Mouse (Mus musculus): Measurements from ENCODE around the gene Hddc3. TPM values are rescaled to one million over a fixed set of nuclear protein-coding genes. Genes with fewer than 3 reads are reported as not detected.
"Not testable (repeated sequence)": the region's sequence is repeated elsewhere in the genome, so short reads cannot be mapped to it uniquely, and the experiment has no call there.

Gene Hddc3
- polyA plus RNA-seq, 1 experiment from 2014 or later, result 8.5 TPM

GRCm38 (mm10) chr7:80392119-80392518 is 49.2 kb downstream of the Hddc3 start:
- WGBS, result 90% methylated on average over 15 of the region's 15 CpGs
- TF ChIP-seq EP300 (IDR thresholded peaks at IDR 0.05) (no peak), CTCF (IDR thresholded peaks at IDR 0.05) (no peak)
- H3K27me3 ChIP-seq (replicated peaks; ENCODE audit: insufficient read depth, low read length), result no peaks in the 10 kb centered on the region

GRCm38 (mm10) chr7:80394600-80394999 is 51.7 kb downstream of the Hddc3 start:
- peaks cover 59% of the 10 kb centered on the region for H3K36me3 ChIP-seq (ENCODE audit: insufficient read depth, low read length)
- ATAC-seq (no peak), DNase-seq (ENCODE audit: low spot score) (no peak)
- H3K27me3 ChIP-seq (replicated peaks; ENCODE audit: insufficient read depth, low read length), result no peaks in the 10 kb centered on the region
- H3K9me3 ChIP-seq (ENCODE audit: low read length), result no peaks in the 10 kb centered on the region
- no peak overlapping the region for H3K4me3 ChIP-seq (ENCODE audit: low read depth, low read length)
- H3K4me2 ChIP-seq (replicated peaks; ENCODE audit: low read depth, low read length), result no peak overlapping the region
- no peaks in the 10 kb centered on the region for H3K4me1 ChIP-seq (ENCODE audit: insufficient read depth, low read depth, low read length)
- H3K27ac ChIP-seq (ENCODE audit: low read length), result no peak overlapping the region
- TF ChIP-seq CTCF (IDR thresholded peaks at IDR 0.05), result no peak
- TF ChIP-seq EP300 (IDR thresholded peaks at IDR 0.05), result no peak
- WGBS, result 73% methylated on average over 4 of the region's 4 CpGs
- no peak overlapping the region for H3K9ac ChIP-seq (replicated peaks; ENCODE audit: low read depth)

More at GRCm38 (mm10) chr7:80392119-80392518, 49.2 kb downstream of the Hddc3 start:
- Histone ChIP-seq H3K9ac (replicated peaks; ENCODE audit: low read depth) (no peak overlapping the region), H3K9me3 (ENCODE audit: low read length) (no peaks in the 10 kb centered on the region), H3K4me3 (ENCODE audit: low read depth, low read length) (no peak overlapping the region), H3K36me3 (ENCODE audit: insufficient read depth, low read length) (peaks cover 57% of the 10 kb centered on the region), H3K4me2 (replicated peaks; ENCODE audit: low read depth, low read length) (no peak overlapping the region), H3K4me1 (ENCODE audit: insufficient read depth, low read depth, low read length) (no peaks in the 10 kb centered on the region; the same call in 1 of the 2 replicates), H3K27ac (ENCODE audit: low read length) (no peak overlapping the region)
- ATAC-seq (no peak), DNase-seq (ENCODE audit: low spot score) (no peak)

- peak; percentile 58 for TF ChIP-seq CTCF (IDR thresholded peaks at IDR 0.05)
- 69% methylated on average over 4 of the region's 4 CpGs for WGBS
- not testable (repeated sequence) for DNase-seq (ENCODE audit: low spot score); H3K4me2 ChIP-seq (replicated peaks; ENCODE audit: low read depth, low read length); H3K27ac ChIP-seq (ENCODE audit: low read length); H3K9ac ChIP-seq (replicated peaks; ENCODE audit: low read depth); H3K4me3 ChIP-seq (ENCODE audit: low read depth, low read length); ATAC-seq; H3K27me3 ChIP-seq (replicated peaks; ENCODE audit: insufficient read depth, low read length); H3K9me3 ChIP-seq (ENCODE audit: low read length)
- H3K4me1 ChIP-seq (ENCODE audit: insufficient read depth, low read depth, low read length), result peaks cover 16% of the 10 kb centered on the region; the same call in 1 of the 2 replicates
- H3K36me3 ChIP-seq (ENCODE audit: insufficient read depth, low read length), result peaks cover 46% of the 10 kb centered on the region
Measured at GRCm38 (mm10) chr7:80396427-80396826, 53.5 kb downstream of the Hddc3 start.

- no peaks in the 10 kb centered on the region for H3K9me3 ChIP-seq (ENCODE audit: low read length)
- H3K9ac ChIP-seq (replicated peaks; ENCODE audit: low read depth), result no peak overlapping the region
- no peak overlapping the region for H3K27ac ChIP-seq (ENCODE audit: low read length)
- H3K4me2 ChIP-seq (replicated peaks; ENCODE audit: low read depth, low read length), result no peak overlapping the region
- no peaks in the 10 kb centered on the region for H3K27me3 ChIP-seq (replicated peaks; ENCODE audit: insufficient read depth, low read length)
- 91% methylated on average over 9 of the region's 9 CpGs for WGBS
- H3K4me3 ChIP-seq (ENCODE audit: low read depth, low read length), result no peak overlapping the region
- peaks cover 32% of the 10 kb centered on the region; the same call in 1 of the 2 replicates for H3K36me3 ChIP-seq (ENCODE audit: insufficient read depth, low read length)
- no peak for DNase-seq (ENCODE audit: low spot score)
- TF ChIP-seq CTCF (IDR thresholded peaks at IDR 0.05) (no peak), EP300 (IDR thresholded peaks at IDR 0.05) (no peak)
- no peak for ATAC-seq
- H3K4me1 ChIP-seq (ENCODE audit: insufficient read depth, low read depth, low read length), result peaks cover 18% of the 10 kb centered on the region; the same call in 1 of the 2 replicates
Measured at GRCm38 (mm10) chr7:80397986-80398385, 55.1 kb downstream of the Hddc3 start.

- H3K36me3 ChIP-seq (ENCODE audit: insufficient read depth, low read length), result peaks cover 23% of the 10 kb centered on the region; the same call in 1 of the 2 replicates
- no peak overlapping the region for H3K4me2 ChIP-seq (replicated peaks; ENCODE audit: low read depth, low read length)
- H3K27me3 ChIP-seq (replicated peaks; ENCODE audit: insufficient read depth, low read length), result no peaks in the 10 kb centered on the region
- no peak overlapping the region for H3K4me3 ChIP-seq (ENCODE audit: low read depth, low read length)
- ATAC-seq (no peak), DNase-seq (ENCODE audit: low spot score) (no peak)
- peaks cover 22% of the 10 kb centered on the region; the same call in 1 of the 2 replicates for H3K4me1 ChIP-seq (ENCODE audit: insufficient read depth, low read depth, low read length)
- no peak for TF ChIP-seq CTCF (IDR thresholded peaks at IDR 0.05)
- TF ChIP-seq EP300 (IDR thresholded peaks at IDR 0.05), result no peak
- 71% methylated on average over 9 of the region's 9 CpGs for whole genome bisulfite sequencing
- no peaks in the 10 kb centered on the region for H3K9me3 ChIP-seq (ENCODE audit: low read length)
- no peak overlapping the region for H3K27ac ChIP-seq (ENCODE audit: low read length)
- no peak overlapping the region for H3K9ac ChIP-seq (replicated peaks; ENCODE audit: low read depth)
Measured at GRCm38 (mm10) chr7:80398654-80399444, 55.9 kb downstream of the Hddc3 start.

- Histone ChIP-seq H3K27me3 (replicated peaks; ENCODE audit: insufficient read depth, low read length) (no peaks in the 10 kb centered on the region), H3K4me2 (replicated peaks; ENCODE audit: low read depth, low read length) (peak overlapping the region; percentile 93; the same call in 1 of the 2 replicates), H3K4me3 (ENCODE audit: low read depth, low read length) (0 out of 2 replicates have a peak overlapping the region, but pooled peaks have one; percentile 8), H3K9me3 (ENCODE audit: low read length) (no peaks in the 10 kb centered on the region), H3K27ac (ENCODE audit: low read length) (peak overlapping the region; percentile 98; the same call in 1 of the 2 replicates), H3K9ac (replicated peaks; ENCODE audit: low read depth) (no peak overlapping the region), H3K36me3 (ENCODE audit: insufficient read depth, low read length) (peaks cover 18% of the 10 kb centered on the region; the same call in 1 of the 2 replicates), H3K4me1 (ENCODE audit: insufficient read depth, low read depth, low read length) (peaks cover 22% of the 10 kb centered on the region; the same call in 1 of the 2 replicates)
- ATAC-seq, result peak; percentile 8
- TF ChIP-seq CTCF (IDR thresholded peaks at IDR 0.05) (peak; percentile 55), EP300 (IDR thresholded peaks at IDR 0.05) (no peak)
- DNase-seq (ENCODE audit: low spot score), result peak; percentile 69
- 47% methylated on average over 5 of the region's 5 CpGs for WGBS
Measured at GRCm38 (mm10) chr7:80400099-80400498, 57.2 kb downstream of the Hddc3 start.

Other genes starting within 250 kb of the Hddc3 start
- gene Idh2, start 227.7 kb upstream of the Hddc3 start, polyA plus RNA-seq (2015; fragmentation: Nextera tagmentation; extraction: Ambion mirVana), result 296 and 298 TPM in 2 replicates
- 11.6 and 11.8 TPM in 2 replicates for gene Sema4b, start 156.3 kb upstream of the Hddc3 start, polyA plus RNA-seq (2015; fragmentation: Nextera tagmentation; extraction: Ambion mirVana)
- 108 and 123 TPM in 2 replicates for gene Cib1, start 110.3 kb upstream of the Hddc3 start, polyA plus RNA-seq (2015; fragmentation: Nextera tagmentation; extraction: Ambion mirVana)
- 2.6 and 2.8 TPM in 2 replicates for gene Gdpgp1, start 110.2 kb upstream of the Hddc3 start, polyA plus RNA-seq (2015; fragmentation: Nextera tagmentation; extraction: Ambion mirVana)
- gene Ttll13, start 96.7 kb upstream of the Hddc3 start, polyA plus RNA-seq (2015; fragmentation: Nextera tagmentation; extraction: Ambion mirVana), result 1.9 and 2.1 TPM in 2 replicates
- 40.8 and 46.0 TPM in 2 replicates for gene Ngrn, start 81.9 kb upstream of the Hddc3 start, polyA plus RNA-seq (2015; fragmentation: Nextera tagmentation; extraction: Ambion mirVana)
- gene Vps33b, start 73.5 kb upstream of the Hddc3 start, polyA plus RNA-seq (2015; fragmentation: Nextera tagmentation; extraction: Ambion mirVana), result 2.8 and 3.4 TPM in 2 replicates
- 8.4 and 13.8 TPM in 2 replicates for gene Prc1, start 48.7 kb upstream of the Hddc3 start, polyA plus RNA-seq (2015; fragmentation: Nextera tagmentation; extraction: Ambion mirVana)
- gene Rccd1, start 18.6 kb upstream of the Hddc3 start, polyA plus RNA-seq (2015; fragmentation: Nextera tagmentation; extraction: Ambion mirVana), result 3.4 and 3.8 TPM in 2 replicates
- gene Unc45a, start 2.1 kb upstream of the Hddc3 start, polyA plus RNA-seq (2015; fragmentation: Nextera tagmentation; extraction: Ambion mirVana), result 30.3 and 32.9 TPM in 2 replicates
- gene Man2a2, start 28.3 kb downstream of the Hddc3 start, polyA plus RNA-seq (2015; fragmentation: Nextera tagmentation; extraction: Ambion mirVana), result 8.5 and 9.6 TPM in 2 replicates
- gene Fes, start 44.8 kb downstream of the Hddc3 start, polyA plus RNA-seq (2015; fragmentation: Nextera tagmentation; extraction: Ambion mirVana), result 23.5 and 26.4 TPM in 2 replicates
- 24.4 and 27.3 TPM in 2 replicates for gene Furin, start 62.3 kb downstream of the Hddc3 start, polyA plus RNA-seq (2015; fragmentation: Nextera tagmentation; extraction: Ambion mirVana)
- 2.4 and 2.5 TPM in 2 replicates for gene Blm, start 192.0 kb downstream of the Hddc3 start, polyA plus RNA-seq (2015; fragmentation: Nextera tagmentation; extraction: Ambion mirVana)

All from lung, postnatal 0 days (tissue).